Mouse (Mus musculus) liver, adult (tissue): ENCODE measurements around the gene Dlgap3.

Source experiments
- GATA4 ChIP-seq: IDR thresholded peaks from 2 replicates; pipeline ENCODE4 v1.6.1; 2014; ENCODE audit warnings: mild to moderate bottlenecking, low read length; ENCODE audit not compliant: insufficient replicate concordance

Dlgap3 gene

DNA sequence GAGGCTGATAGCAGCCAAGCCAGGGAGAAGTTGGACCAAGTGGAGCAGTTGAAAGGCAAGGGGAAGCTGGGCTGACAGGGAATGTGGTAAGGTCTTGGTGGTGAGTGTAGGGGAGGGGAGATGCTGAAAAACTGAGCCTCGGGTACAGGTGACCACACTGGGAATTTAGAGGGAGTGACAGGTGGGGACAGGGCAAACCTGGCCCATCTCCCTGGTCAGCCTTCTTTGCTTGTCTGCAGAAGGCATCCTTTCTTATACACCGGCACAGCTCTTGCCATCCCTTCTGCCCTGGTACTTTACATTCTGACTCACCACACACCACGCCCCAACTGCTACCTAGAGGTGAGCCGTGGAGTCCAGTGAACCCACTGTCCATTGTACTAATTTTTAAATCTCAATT, 54.8 kb downstream of the Dlgap3 start:
- TF ChIP-seq GATA4: no peak

DNA sequence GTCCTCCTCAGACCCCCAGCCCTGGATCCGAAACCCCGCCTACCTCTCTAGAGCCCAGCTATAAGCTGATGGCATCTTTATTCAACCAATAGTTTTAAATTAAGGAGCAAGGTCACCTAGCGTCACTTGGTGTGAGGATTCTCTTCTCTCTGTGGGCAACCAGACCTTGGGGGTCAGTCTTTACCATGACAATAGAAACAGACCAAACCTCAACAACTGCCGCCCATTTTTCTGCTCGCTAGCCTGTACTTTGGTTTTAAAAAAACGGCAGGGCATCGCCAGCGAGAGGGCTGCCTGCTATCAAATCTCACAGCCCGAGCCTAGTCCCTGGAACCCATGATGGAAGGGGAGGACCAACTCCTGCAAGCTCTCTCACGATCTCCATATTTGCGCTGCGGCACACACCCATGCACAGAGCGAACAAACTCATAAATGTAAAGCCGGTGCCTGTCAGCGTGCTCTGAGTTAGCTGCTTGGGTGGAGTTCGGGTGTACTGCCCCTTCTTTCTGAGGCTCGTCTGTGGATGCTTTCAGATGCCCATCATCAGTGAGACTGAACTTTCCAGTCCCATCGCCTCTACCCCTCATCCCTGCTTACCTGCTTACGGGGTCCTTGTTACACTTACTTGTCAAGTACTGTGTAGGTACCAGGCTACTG, 55.6 kb downstream of the Dlgap3 start:
- TF ChIP-seq GATA4: no peak

GRCm38 (mm10) chr4:127226067-127226466, 57.1 kb downstream of the Dlgap3 start:
- no peak for TF ChIP-seq GATA4

GRCm38 (mm10) chr4:127227051-127227673, 58.2 kb downstream of the Dlgap3 start:
- TF ChIP-seq GATA4: no peak

DNA sequence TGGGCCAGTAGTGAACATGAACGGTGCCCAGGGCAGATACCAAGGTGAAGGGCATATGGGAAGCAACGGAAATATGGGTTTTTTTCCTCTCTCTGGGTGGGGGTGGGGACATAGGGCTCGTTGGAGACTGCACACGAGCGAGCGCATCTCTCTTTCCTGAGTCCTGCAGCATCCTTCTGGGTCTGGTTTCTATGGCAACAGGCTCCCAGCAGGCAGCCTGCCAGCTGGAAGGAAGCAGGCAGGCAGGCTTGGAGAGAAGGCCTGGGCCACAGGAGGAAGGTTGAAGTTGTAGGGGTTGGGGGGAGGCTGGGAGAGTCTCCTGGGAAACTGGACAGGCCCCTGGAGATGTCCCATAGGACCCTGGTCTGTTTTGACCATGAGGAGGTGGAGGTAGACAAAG, 63.0 kb downstream of the Dlgap3 start:
- no peak for TF ChIP-seq GATA4

DNA sequence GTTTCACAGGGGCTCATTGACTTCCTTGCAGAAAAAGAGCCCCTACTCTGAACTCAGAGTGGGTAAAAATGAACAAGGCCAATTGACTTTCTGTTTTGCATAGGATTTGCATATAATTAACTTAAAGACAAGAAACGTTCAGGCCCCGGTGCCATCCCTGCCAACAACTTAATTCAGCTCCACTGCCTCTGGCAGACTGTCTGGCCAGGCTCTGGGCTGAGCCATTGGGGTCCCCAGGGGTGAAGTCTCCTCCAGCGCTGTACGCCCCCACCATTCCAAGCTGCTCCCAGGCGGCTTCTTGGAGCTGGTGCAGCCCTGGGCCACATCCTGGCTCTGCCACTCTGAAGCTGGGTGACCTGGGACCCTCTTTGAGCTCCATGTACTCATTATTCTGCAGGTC, 63.5 kb downstream of the Dlgap3 start:
- no peak for TF ChIP-seq GATA4

DNA sequence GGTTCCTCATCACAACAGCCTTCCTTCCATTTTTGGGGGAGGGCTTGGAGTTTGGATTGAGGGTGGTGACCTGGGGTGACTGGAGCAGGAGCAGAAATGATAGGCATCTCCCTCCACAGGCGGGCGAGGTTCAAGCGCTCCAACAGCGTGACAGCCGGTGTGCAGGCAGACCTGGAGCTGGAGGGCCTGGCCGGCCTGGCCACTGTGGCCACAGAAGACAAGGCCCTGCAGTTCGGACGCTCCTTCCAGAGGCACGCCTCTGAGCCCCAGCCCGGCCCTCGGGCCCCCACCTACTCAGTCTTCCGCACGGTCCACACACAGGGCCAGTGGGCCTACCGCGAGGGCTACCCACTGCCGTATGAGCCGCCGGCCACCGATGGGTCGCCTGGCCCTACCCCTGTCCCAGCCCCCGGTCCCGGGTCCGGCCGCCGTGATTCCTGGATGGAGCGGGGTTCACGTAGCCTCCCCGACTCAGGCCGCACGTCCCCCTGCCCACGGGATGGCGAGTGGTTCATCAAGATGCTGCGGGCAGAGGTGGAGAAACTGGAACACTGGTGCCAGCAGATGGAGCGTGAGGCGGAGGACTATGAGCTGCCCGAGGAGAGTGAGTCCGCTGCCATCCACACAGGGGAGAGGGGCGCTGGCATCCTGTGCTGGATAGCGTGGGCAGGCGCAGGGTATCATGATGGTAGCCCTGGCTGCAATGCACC, 64.6 kb downstream of the Dlgap3 start:
- TF ChIP-seq GATA4: no peak

DNA sequence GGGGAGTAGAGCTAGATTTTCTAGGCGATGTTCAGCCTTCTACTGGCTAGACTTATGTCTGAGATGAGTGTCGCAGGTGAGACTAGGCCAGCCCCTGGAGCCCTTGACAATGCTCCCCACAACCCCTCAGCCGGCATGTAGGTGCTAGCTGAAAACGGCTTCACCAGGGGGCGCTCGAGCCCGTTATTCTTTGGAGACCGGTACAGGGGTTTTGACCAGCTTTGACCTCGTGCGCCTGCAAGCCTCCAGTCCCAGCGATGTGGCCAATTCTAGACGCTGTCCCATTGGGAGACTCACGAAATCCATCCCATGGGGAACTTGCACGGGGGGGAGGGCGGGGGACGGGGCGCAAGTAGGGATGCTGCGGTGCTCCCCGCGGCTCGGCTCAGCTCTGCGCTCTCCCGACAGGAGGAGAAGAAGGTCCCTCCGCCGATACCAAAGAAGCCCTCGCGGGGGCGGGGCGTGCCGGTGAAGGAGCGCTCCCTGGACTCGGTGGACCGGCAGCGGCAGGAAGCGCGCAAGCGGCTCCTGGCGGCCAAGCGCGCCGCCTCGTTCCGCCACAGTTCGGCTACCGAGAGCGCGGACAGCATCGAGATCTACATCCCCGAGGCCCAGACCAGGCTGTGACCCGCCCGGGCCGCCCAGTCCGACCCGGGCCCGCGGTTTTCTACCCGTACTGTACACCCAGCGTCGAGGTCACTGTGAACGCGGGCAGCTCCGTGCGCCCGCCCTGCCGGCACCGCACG, 66.9 kb downstream of the Dlgap3 start:
- TF ChIP-seq GATA4: no peak

- no peak for TF ChIP-seq GATA4
Measured at GRCm38 (mm10) chr4:127236631-127237030, 67.6 kb downstream of the Dlgap3 start.

GRCm38 (mm10) chr4:127237271-127237670, 68.3 kb downstream of the Dlgap3 start:
- TF ChIP-seq GATA4: no peak

DNA sequence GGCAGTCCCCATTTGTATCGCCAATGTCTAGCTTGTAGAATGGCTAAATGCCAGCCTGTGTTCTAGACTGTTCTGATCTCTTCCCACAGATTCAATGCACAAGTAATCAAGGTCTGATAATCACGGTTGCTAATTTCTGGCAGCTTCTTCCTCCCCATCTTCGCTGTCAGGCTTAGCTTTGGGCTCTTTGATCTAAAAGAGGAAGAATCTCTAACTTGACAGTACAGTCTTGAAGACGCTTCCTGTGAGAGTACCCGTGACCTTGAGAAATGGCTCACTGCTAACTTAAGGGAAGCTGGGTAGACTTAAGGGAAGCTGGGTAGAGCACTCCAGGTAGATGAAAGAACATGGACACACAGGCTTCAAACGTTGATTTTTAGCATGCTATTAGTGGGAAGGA, 73.7 kb downstream of the Dlgap3 start:
- TF ChIP-seq GATA4: no peak

DNA sequence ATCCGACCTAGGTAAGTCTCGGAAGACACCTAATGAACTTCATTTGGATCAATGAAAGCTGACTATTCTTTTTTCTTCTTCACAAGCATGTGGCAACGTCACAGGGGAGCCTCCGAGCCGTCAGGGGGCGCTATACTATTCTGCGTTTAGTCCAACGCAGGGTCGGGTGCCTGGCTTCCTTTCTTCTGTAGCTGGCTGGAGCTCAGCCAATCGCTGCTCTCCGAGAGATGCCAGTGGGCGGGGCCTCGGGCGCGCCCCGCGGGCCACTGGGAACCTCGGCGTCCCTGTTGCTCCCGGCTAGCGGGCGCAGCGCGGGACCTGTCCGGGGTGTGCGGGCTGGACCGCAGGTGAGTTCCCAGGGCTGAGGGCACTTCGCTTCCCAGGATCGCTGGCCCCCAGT, 74.5 kb downstream of the Dlgap3 start, which contains the start of gene Smim12:
Gene Smim12 (plus strand): TSS at position 233 of the 400 bp plus-strand sequence.
- no peak; the same call in 1 of the 2 replicates for TF ChIP-seq GATA4

GRCm38 (mm10) chr4:127243953-127244352, 74.9 kb downstream of the Dlgap3 start:
- TF ChIP-seq GATA4: no peak

GRCm38 (mm10) chr4:127249701-127250349, 80.8 kb downstream of the Dlgap3 start:
- TF ChIP-seq GATA4: no peak
